12 mouse cellular contexts compared by ENCODE assay signal in the genomic region with DNA sequence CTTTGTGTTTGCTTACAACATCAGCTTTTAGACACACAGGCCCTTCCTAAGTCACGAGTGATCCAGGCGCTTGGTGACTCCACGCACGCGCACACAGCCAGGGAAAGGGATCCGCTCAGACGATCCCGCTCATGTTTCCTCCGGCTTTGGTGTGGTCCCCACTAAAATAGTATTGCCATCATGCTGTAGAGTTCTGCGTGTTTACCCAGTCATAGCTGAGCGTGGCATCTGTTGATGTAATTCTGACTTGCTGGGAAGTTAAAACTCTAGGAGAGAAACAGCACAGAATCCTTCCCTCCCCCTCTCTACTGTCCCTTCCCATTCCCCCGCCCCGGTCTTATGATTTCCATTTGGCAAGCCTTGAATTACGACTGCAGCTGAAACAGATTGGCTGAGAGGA. TPM values are rescaled to one million over a fixed set of nuclear protein-coding genes. Genes with fewer than 3 reads are reported as not detected.
A peak's percentile ranks its signal among the peaks of the same experiment; 100 is the strongest.
DNase-seq lines count a peak whose midpoint lies in the region; ATAC-seq lines count a peak whose summit lies in the region.
"Had no signal": no experiment of that assay in that cellular context is flagged by ENCODE, and none has a peak within 500 bp of the region (broad histone marks: within the 10 kb centered on the region; RNA-seq: fewer than 3 reads in every experiment).

No protein-coding gene starts in this region.

- H3K27ac ChIP-seq in intestine, embryonic 16.5 days (ENCODE audit: low read length) = no peak overlapping the region
- H3K27ac ChIP-seq: liver, embryonic 15.5 days; midbrain, embryonic 15.5 days; stomach, postnatal 0 days had no signal

- peak; percentile 34 for DNase-seq in gastrocnemius, adult 18-20 months (ENCODE audit: low spot score)
- DNase-seq in gastrocnemius, postnatal 10 days = no peak
- DNase-seq in lung, postnatal 10 days = peak; percentile 57
- no peak for DNase-seq in lung, postnatal 25 days (ENCODE audit: low spot score)
- peak; percentile 53 to 69 for DNase-seq in layer of hippocampus, postnatal 36 days
- DNase-seq in thymus, postnatal 25 days = no peak
- DNase-seq in adrenal gland, adult 2 months = no peak
- DNase-seq: kidney, adult 11 months had no signal

- no peak for ATAC-seq in intestine, embryonic 16.5 days
- ATAC-seq: midbrain, embryonic 15.5 days had no signal

- H3K9me3 ChIP-seq in intestine, embryonic 16.5 days (ENCODE audit: control insufficient read depth, low read length) = no peaks in the 10 kb centered on the region
- H3K9me3 ChIP-seq: liver, embryonic 15.5 days; midbrain, embryonic 15.5 days had no signal

- no peaks in the 10 kb centered on the region for H3K27me3 ChIP-seq in intestine, embryonic 16.5 days (replicated peaks; ENCODE audit: control insufficient read depth, insufficient read depth, low read length)
- H3K27me3 ChIP-seq: liver, embryonic 15.5 days; midbrain, embryonic 15.5 days had no signal

- 67% methylated on average over 14 of the region's 14 CpGs for WGBS in intestine, embryonic 16.5 days

- no peak overlapping the region for H3K4me2 ChIP-seq in intestine, embryonic 16.5 days (ENCODE audit: low read depth, low read length)
- H3K4me2 ChIP-seq: liver, embryonic 15.5 days; midbrain, embryonic 15.5 days had no signal

- peaks cover 14% of the 10 kb centered on the region; the same call in 1 of the 2 replicates for H3K4me1 ChIP-seq in intestine, embryonic 16.5 days (ENCODE audit: control insufficient read depth, insufficient read depth, low read length)
- H3K4me1 ChIP-seq: midbrain, embryonic 15.5 days had no signal

- no peak overlapping the region for H3K4me3 ChIP-seq in intestine, embryonic 16.5 days (ENCODE audit: low read length)
- H3K4me3 ChIP-seq: liver, embryonic 15.5 days; midbrain, embryonic 15.5 days had no signal

- H3K9ac ChIP-seq in intestine, embryonic 16.5 days (ENCODE audit: low read depth, low read length) = no peak overlapping the region
- H3K9ac ChIP-seq: liver, embryonic 15.5 days; midbrain, embryonic 15.5 days had no signal

- no peaks in the 10 kb centered on the region for H3K36me3 ChIP-seq in intestine, embryonic 16.5 days (ENCODE audit: control insufficient read depth, insufficient read depth, low read length)
- H3K36me3 ChIP-seq: liver, embryonic 15.5 days; midbrain, embryonic 15.5 days had no signal

RNA-seq across cellular contexts. Expression of a gene that starts 40.3 kb away (rescaled TPM):
- total RNA-seq in gastrocnemius, adult 18-20 months (2021) = 10 to 100 TPM; 21.5 to 24.3 TPM
- total RNA-seq in gastrocnemius, postnatal 10 days (2021) = 10 to 100 TPM; 24.3 to 30.5 TPM
- total RNA-seq in layer of hippocampus, postnatal 36 days (2021) = 10 to 100 TPM; 25.3 to 25.9 TPM
- total RNA-seq in adrenal gland, adult 2 months (2021) = 10 to 100 TPM; 30.1 to 36.9 TPM
- polyA plus RNA-seq in adrenal gland, adult 2 months (2012; rRNA removed) = 2.2 and 2.5 TPM in 2 replicates
- 17.5 and 20.6 TPM in 2 replicates for polyA plus RNA-seq in intestine, embryonic 16.5 days (2015; fragmentation: Nextera tagmentation; extraction: Ambion mirVana)

Comparison
In these comparisons a context has a peak if more than half of its experiments do, and no peak if none do; other contexts are left out.
1. DNase-seq: peak in gastrocnemius, adult 18-20 months (single experiment), lung, postnatal 10 days (single experiment) and layer of hippocampus, postnatal 36 days (2 of 2); none in gastrocnemius, postnatal 10 days (single experiment), lung, postnatal 25 days (single experiment), thymus, postnatal 25 days (single experiment) and adrenal gland, adult 2 months (single experiment).